ENCODE assay signal across 29 mouse cellular contexts in genomic region chr10:63127156-63127555, GRCm38 (mm10). TPM values are rescaled to one million over a fixed set of nuclear protein-coding genes. Genes with fewer than 3 reads are reported as not detected.
"Had no signal": no experiment of that assay in that cellular context is flagged by ENCODE, and none has a peak within 500 bp of the region (broad histone marks: within the 10 kb centered on the region; RNA-seq: fewer than 3 reads in every experiment).

No protein-coding gene starts in this region.

- DNase-seq: gastrocnemius, postnatal 14 days; heart, postnatal 10 days; kidney, adult 18-20 months; kidney, adult 8-10 months; kidney, postnatal 10 days; kidney, postnatal 4 days; lung, adult 18-20 months had no signal

- H3K27ac ChIP-seq: hindbrain, embryonic 10.5 days; hindbrain, embryonic 12.5 days; hindbrain, embryonic 14.5 days; intestine, embryonic 15.5 days; layer of hippocampus, adult 2 months; left cerebral cortex, adult 2 months; limb, embryonic 13.5 days; limb, embryonic 15.5 days; liver, embryonic 12.5 days; liver, embryonic 14.5 days had no signal

- H3K4me3 ChIP-seq: heart, embryonic 13.5 days; hindbrain, embryonic 10.5 days; hindbrain, embryonic 12.5 days; intestine, embryonic 15.5 days; layer of hippocampus, adult 2 months; left cerebral cortex, adult 2 months; limb, embryonic 13.5 days; limb, embryonic 15.5 days; liver, embryonic 12.5 days had no signal

- ATAC-seq: forebrain, embryonic 16.5 days; hindbrain, embryonic 16.5 days; inflammation-experienced regulatory T-cells, adult 6 months; intestine, embryonic 15.5 days; intestine, postnatal 0 days; liver, embryonic 12.5 days had no signal

- H3K4me2 ChIP-seq: heart, embryonic 13.5 days; hindbrain, embryonic 12.5 days; hindbrain, embryonic 14.5 days; intestine, embryonic 15.5 days; limb, embryonic 13.5 days; limb, embryonic 15.5 days; liver, embryonic 12.5 days had no signal

- H3K9me3 ChIP-seq: hindbrain, embryonic 10.5 days; hindbrain, embryonic 12.5 days; intestine, embryonic 15.5 days; limb, embryonic 13.5 days; limb, embryonic 15.5 days; liver, embryonic 12.5 days had no signal

- H3K36me3 ChIP-seq: hindbrain, embryonic 10.5 days; hindbrain, embryonic 12.5 days; intestine, embryonic 15.5 days; limb, embryonic 13.5 days; limb, embryonic 15.5 days; liver, embryonic 12.5 days had no signal

- H3K9ac ChIP-seq: heart, embryonic 13.5 days; hindbrain, embryonic 12.5 days; hindbrain, embryonic 14.5 days; intestine, embryonic 15.5 days; limb, embryonic 13.5 days; limb, embryonic 15.5 days; liver, embryonic 12.5 days; liver, embryonic 14.5 days had no signal

- H3K4me1 ChIP-seq: hindbrain, embryonic 10.5 days; hindbrain, embryonic 12.5 days; intestine, embryonic 15.5 days; limb, embryonic 13.5 days; limb, embryonic 15.5 days; liver, embryonic 12.5 days had no signal

- H3K27me3 ChIP-seq: heart, embryonic 13.5 days; hindbrain, embryonic 12.5 days; intestine, embryonic 15.5 days; limb, embryonic 13.5 days; limb, embryonic 15.5 days had no signal

RNA-seq across cellular contexts. Expression of gene Atoh7, which starts 27.7 kb away (rescaled TPM):
- total RNA-seq: gastrocnemius, postnatal 4 days; granulocyte monocyte progenitor cell, adult 5-6 weeks; heart, postnatal 10 days; heart, postnatal 25 days; liver, adult 2 months had no signal
- polyA plus RNA-seq: heart, embryonic 13.5 days; inflammation-experienced regulatory T-cells, adult 6 months; intestine, embryonic 15.5 days; intestine, postnatal 0 days; kidney, embryonic 14.5 days; kidney, embryonic 16.5 days; limb, embryonic 15.5 days; liver, adult 2 months; liver, embryonic 12.5 days; liver, embryonic 16.5 days had no signal
